Mouse (Mus musculus): ENCODE measurements at regions not wholly inside any gene's neighbourhood (a gene's known extent, or its start where the extent isn't known, plus 50 kb on each side); places are given as distances from the start of the nearest gene placed in this dataset.

DNA sequence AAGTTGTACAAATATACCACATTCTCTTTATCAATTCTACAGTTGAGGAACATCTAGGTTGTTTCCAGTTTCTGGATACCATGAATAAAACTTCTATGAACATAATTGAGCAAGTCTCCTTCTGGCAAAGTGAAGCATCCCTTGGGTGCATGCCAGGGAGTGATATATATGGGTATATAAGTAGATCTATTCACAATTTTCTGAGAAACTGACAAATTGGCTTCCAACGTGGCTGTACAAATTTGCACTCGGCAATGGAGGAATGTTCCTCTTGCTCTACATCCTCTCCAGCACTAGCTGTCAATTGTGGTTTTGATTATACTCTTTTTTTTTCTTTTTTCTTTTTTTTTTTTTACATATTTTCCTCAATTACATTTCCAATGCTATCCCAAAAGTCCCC is 576.7 kb downstream of the 9430069I07Rik start:
- no peak for DNase-seq (ENCODE audit: low spot score)

DNA sequence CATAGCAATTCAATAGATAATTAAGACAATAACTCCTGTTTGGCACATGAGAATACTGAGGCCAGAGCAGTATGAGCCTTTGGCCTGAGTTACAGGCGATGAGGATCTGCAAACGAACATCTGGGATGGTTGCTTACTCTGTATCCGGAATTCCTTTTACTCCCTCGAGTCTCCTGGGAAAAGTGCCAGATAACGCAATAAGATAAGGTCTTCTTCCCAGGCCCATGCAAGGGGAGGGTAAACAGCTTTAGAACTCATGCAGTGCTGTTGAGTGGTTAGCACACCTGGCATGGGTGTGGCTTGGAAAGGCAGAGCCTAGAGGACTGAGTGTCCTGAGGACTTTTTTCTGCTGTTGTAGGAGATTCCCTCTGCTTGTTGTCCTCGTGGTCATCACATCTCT is 598.2 kb downstream of the 9430069I07Rik start:
- DNase-seq (ENCODE audit: low spot score): no peak

DNA sequence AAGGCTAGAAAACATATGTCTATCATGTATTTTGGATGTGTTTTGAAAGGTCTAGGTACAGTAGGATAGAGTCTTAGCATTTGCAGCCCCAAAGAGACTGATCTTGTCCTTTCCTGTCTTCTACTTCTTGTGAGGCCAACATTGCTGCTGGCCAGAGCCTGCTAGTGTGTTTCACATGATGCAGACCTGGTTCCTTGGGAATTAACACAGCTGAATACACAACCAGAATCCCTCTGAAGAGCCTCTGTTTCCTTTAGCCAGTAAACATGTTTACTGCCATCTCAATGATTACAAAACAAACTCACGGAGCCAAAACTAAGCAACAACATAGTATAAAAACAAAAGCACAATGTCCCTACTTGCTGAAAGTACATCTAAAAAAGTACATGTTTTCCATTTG is 598.9 kb downstream of the 9430069I07Rik start:
- no peak for DNase-seq (ENCODE audit: low spot score)

Measured in thymus, postnatal 0 days (tissue).